Mouse (Mus musculus): ENCODE measurements around the gene Mss51. TPM values are rescaled to one million over a fixed set of nuclear protein-coding genes. Genes with fewer than 3 reads are reported as not detected.

The Mss51 gene
- polyA plus RNA-seq (2012; rRNA removed): 2.2 and 2.3 TPM in 2 replicates

GRCm38 (mm10) chr14:20496603-20497002, at the start of gene Mss51:
TSS of gene Mss51 (minus strand) at chr14:20496901.

GRCm38 (mm10) chr14:20546415-20546814, 49.7 kb upstream of the Mss51 start, which contains the start of gene Ppp3cb:
TSS of gene Ppp3cb (minus strand) at chr14:20546573.

GRCm38 (mm10) chr14:20479291-20480194, 17.2 kb downstream of the Mss51 start, which contains the start of gene Anxa7:
TSS of gene Anxa7 (minus strand) at chr14:20480133.

GRCm38 (mm10) chr14:20451765-20452331, 44.9 kb downstream of the Mss51 start, which contains the start of gene Cfap70:
TSS of gene Cfap70 (minus strand) at chr14:20452226.

Other genes starting within 250 kb of the Mss51 start
- not detected in 2 replicates for gene Kcnk16, start 227.7 kb downstream of the Mss51 start, polyA plus RNA-seq (2012; rRNA removed)
- 18.7 and 19.8 TPM in 2 replicates for gene Nudt13, start 202.2 kb downstream of the Mss51 start, polyA plus RNA-seq (2012; rRNA removed)
- gene Ecd, start 148.8 kb downstream of the Mss51 start, polyA plus RNA-seq (2012; rRNA removed): 33.1 and 33.5 TPM in 2 replicates
- gene Fam149b, start 148.7 kb downstream of the Mss51 start, polyA plus RNA-seq (2012; rRNA removed): 61.3 and 65.0 TPM in 2 replicates
- gene Dnajc9, start 108.0 kb downstream of the Mss51 start, polyA plus RNA-seq (2012; rRNA removed): 126 and 146 TPM in 2 replicates
- 44.0 and 48.8 TPM in 2 replicates for gene Mrps16, start 103.3 kb downstream of the Mss51 start, polyA plus RNA-seq (2012; rRNA removed)
- gene Cfap70, start 44.7 kb downstream of the Mss51 start, polyA plus RNA-seq (2012; rRNA removed): 0.69 and 1.2 TPM in 2 replicates
- 19.0 and 28.1 TPM in 2 replicates for gene Anxa7, start 16.8 kb downstream of the Mss51 start, polyA plus RNA-seq (2012; rRNA removed)
- gene Ppp3cb, start 49.7 kb upstream of the Mss51 start, polyA plus RNA-seq (2012; rRNA removed): 116 and 117 TPM in 2 replicates
- gene Usp54, start 144.2 kb upstream of the Mss51 start, polyA plus RNA-seq (2012; rRNA removed): 23.8 and 24.3 TPM in 2 replicates
- 0.07 and 1.5 TPM in 2 replicates for gene Myoz1, start 159.6 kb upstream of the Mss51 start, polyA plus RNA-seq (2012; rRNA removed)
- 0.11 and 4.0 TPM in 2 replicates for gene Synpo2l, start 171.5 kb upstream of the Mss51 start, polyA plus RNA-seq (2012; rRNA removed)
- gene Sec24c, start 177.4 kb upstream of the Mss51 start, polyA plus RNA-seq (2012; rRNA removed): 140 and 144 TPM in 2 replicates
- 19.7 and 22.7 TPM in 2 replicates for gene Fut11, start 198.1 kb upstream of the Mss51 start, polyA plus RNA-seq (2012; rRNA removed)
- 145 and 169 TPM in 2 replicates for gene Chchd1, start 206.1 kb upstream of the Mss51 start, polyA plus RNA-seq (2012; rRNA removed)
- 191 and 210 TPM in 2 replicates for gene Zswim8, start 210.7 kb upstream of the Mss51 start, polyA plus RNA-seq (2012; rRNA removed)
- 30.9 and 40.8 TPM in 2 replicates for gene Ndst2, start 237.7 kb upstream of the Mss51 start, polyA plus RNA-seq (2012; rRNA removed)